Mouse (Mus musculus) gastrocnemius, postnatal 36 days (tissue): Measurements from ENCODE around the gene Itfg1. TPM values are rescaled to one million over a fixed set of nuclear protein-coding genes. Genes with fewer than 3 reads are reported as not detected.
"Not testable (repeated sequence)": the region's sequence is repeated elsewhere in the genome, so short reads cannot be mapped to it uniquely, and the experiment has no call there.

ENCODE experiments used
- DNase-seq, 2 experiments: peaks; one replicate each; pipeline ENCODE4 v3.0.0; 2022
- intact Hi-C: fragments of 180-260 bp; cut with DNase I; formaldehyde crosslinking; loops from one replicate; pipeline ENCODE4 v1.15.1; 2025
- long read RNA-seq, 2 experiments: library from polyadenylated mRNA; stranded (forward); transcript quantifications; one replicate each; pipeline ENCODE4 v2.0.0; 2021
- total RNA-seq, 2 experiments: library from RNA; stranded (reverse); gene quantifications; 2 replicates each; pipeline ENCODE4 v1.2.3; 2021

The Itfg1 gene
- total RNA-seq, result 10 to 100 TPM; 38.8 to 39.5 TPM
- long read RNA-seq, experiment 1, transcript Itfg1-201 (18 exons, 3,306 nt), result major isoform, 50 of 59 reads
- long read RNA-seq, experiment 1, partial matches to known transcripts, result 6 of 59 reads
- long read RNA-seq, experiment 1, other reads (novel, unspliced or antisense), result 3 of 59 reads
- long read RNA-seq, experiment 2, transcript Itfg1-201 (18 exons, 3,306 nt), result major isoform, 61 of 74 reads
- long read RNA-seq, experiment 2, partial matches to known transcripts, result 5 of 74 reads
- long read RNA-seq, experiment 2, other reads (novel, unspliced or antisense), result 8 of 74 reads

DNA sequence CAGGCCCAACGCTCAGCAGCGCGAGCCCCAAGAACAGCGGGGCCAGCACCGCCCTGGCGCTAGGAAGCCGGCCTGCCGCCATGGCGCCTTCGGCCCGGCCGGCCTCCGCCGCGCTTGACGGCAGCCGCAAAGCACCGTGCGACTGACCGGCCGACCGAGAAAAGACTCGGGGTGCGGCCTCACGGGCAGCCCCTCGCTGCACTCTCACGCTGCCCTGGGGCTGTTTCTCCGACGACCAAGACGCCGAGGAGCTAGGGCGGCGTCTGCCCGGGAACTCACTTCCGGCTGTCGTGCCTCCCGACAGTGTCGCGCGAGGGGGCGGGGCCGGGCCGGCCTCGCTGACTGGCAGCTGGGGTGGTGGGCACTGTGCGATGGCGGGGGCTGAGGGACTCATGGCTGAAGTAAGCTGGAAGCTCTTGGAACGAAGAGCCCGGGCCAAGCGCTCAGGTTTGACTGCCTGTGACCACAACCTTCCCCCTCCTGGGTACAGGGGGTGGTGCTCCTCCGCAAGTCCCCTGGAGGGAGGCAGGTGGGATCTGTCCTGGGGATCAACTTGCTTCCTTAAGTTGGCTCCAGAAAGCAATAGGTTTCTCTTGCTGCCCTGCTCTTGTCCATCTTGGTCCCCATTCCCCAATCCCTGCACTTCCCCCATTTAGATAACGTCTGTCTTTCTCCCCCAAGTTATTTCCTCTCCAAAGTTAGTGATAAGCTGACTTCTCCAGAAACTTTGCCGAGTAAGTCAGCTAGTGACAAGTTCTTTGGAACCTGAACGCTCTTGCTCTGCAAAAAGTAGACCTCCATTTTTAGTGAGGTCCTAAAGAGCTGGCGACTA lies at the start of gene Itfg1, which contains the start of gene Phkb:
Itfg1 (minus strand) TSS at position 265 of the 832 bp plus-strand sequence.
Phkb (plus strand) TSS at position 303 of the 832 bp plus-strand sequence.
- intact Hi-C loops, result no loop called here
- peak; percentile 87 to 92 for DNase-seq

DNA sequence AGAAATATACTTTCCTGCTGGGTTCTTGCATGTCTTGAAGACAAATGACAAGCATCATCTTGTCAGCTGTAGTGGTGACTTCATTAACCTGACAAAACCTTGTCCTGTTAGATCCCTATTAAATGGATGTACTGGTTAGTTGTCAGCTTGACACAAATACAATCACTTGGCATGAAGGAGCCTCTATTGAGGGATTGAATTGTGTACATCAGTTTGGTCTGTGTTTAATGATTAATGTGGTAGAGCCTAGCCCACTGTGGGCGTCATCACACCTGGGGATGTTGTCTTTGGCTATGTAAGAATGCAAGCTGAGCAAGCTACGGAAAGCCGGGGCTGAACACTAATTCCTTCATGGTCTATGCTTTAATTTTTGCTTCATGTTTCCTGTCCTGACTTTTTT lies 44.1 kb upstream of the Itfg1 start:
- DNase-seq, result no peak
- intact Hi-C loops, result no loop called here

DNA sequence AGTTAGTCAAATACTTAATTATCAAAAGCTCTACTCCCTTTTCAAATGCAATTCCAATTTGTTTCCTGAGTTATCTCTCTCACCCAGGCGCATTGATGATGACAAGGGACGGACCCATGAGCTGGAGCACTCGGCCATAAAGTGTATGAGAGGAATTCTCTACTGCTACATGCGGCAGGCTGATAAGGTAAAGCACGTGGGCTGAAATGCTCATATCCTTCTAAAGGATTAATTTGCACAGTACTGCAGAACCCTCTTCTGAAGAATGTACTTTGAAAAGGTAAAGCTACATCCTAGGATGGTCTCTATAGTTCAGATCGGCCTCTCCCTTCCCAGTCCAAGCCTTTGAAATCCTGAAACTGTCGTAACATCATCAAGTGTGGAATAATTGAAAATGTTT lies 38.9 kb upstream of the Itfg1 start:
- DNase-seq, result no peak
- intact Hi-C loops, result no loop called here

DNA sequence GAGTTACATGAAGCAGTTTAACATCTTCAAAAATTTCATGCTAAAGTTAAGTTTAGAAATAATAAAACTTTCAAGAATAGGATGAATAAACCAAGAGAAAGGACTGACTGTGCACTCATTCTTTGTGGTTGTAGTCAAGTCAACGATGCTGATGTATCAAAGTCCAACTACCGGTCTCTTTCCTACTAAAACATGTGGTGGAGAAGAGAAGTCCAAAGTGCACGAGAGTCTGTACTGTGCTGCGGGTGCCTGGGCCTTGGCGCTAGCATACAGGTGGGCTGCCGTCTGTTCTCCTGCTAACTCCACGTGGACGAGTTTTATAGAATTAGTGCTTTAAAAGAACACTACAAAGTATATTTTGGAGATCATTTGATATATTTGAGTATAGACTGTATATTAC lies 37.3 kb upstream of the Itfg1 start:
- intact Hi-C loops, result no loop called here
- no peak for DNase-seq

DNA sequence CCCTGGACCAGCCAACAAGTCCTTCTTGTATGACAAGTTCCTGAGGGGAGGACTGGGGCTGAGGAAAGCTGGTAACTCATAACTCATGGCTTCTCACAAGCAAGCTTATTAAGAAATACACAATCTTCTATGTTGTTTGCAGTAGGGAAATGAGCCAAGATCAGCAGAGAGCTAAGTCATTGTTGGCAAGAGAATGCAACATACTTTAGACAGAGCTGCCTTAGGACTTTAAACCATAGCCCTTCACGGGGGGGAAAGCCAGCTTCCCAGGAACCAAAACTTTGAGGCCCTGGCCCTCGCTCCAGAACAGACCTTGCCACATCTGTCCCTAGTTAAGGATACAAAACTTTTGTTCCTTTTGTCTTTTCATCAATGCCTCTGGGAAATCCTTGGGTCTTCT lies 30.9 kb upstream of the Itfg1 start:
- DNase-seq, result no peak
- intact Hi-C loops, result no loop called here

DNA sequence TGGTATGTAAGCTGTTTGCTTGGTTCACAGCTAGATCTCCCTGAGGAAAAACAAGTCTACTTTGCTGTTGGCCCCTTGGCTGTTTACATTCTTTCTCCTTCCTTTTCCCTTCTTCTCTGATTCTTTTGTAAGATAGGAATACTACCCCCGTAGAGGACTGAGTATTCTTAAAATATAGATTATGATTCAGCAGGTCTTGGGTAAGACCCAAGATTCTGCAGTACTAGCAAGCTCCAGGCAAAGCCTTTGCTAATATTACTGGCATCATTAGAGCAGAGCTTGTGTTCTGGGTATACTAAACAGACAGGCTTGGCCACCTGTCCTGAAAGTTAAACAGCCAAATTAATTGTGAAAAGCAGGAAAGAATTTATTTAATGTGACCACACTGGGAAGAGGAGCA lies 21.7 kb upstream of the Itfg1 start:
- no peak for DNase-seq
- intact Hi-C loops, result no loop called here

DNA sequence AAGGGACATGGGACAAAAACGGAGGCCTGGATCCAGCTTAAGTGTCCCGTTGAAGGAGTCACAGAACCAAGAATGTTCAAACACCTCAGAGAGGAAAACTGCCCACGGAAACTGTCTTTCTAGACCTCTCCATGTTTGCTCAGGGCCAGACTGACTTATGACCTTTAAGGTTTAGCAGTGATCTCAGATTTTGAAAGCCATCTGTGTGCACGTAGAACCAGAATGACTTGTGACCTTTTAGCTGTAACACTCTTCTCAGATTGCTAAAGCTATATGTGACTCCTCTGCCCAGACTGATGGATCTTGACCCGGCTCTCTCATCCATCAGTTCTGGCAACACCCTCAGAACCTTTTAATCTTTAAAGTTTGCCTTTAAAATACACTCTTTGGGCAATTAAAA lies 19.9 kb upstream of the Itfg1 start:
- intact Hi-C loops, result no loop called here

DNA sequence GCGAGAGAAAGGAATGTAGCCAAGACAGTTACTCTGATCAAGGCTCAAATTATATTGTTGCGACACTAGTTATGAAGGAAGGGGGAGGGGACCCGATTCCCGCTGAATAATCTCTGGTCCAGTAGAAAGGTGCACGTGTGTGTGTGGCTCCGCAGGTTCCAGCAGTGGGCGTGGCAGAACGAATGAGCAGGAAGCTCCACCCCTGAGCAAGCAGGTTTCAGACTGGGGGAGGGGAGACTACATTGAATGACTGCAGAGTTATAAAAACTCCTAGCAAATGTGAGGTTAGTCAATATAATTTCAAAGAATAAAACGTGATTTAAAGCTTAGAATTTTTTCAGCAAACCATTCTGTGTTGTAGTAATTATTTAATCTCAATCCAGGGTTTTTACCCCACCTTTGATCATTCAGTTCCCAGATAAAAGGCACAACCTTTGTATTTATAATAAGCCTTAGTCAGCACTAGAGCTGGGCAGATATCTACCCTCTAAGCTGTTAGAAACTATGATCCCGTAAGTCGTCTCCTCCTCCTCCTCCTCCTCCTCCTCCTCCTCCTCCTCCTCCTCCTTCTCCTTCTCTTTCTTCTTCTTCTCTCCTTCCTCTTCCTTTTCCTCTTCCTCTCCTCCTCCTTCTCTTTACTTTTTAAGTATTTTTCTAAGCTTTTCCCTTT lies 16.6 kb upstream of the Itfg1 start:
- DNase-seq, intact Hi-C loops: not testable (repeated sequence)

More for the DNA sequence above, 19.9 kb upstream of the Itfg1 start:
- no peak for DNase-seq

DNA sequence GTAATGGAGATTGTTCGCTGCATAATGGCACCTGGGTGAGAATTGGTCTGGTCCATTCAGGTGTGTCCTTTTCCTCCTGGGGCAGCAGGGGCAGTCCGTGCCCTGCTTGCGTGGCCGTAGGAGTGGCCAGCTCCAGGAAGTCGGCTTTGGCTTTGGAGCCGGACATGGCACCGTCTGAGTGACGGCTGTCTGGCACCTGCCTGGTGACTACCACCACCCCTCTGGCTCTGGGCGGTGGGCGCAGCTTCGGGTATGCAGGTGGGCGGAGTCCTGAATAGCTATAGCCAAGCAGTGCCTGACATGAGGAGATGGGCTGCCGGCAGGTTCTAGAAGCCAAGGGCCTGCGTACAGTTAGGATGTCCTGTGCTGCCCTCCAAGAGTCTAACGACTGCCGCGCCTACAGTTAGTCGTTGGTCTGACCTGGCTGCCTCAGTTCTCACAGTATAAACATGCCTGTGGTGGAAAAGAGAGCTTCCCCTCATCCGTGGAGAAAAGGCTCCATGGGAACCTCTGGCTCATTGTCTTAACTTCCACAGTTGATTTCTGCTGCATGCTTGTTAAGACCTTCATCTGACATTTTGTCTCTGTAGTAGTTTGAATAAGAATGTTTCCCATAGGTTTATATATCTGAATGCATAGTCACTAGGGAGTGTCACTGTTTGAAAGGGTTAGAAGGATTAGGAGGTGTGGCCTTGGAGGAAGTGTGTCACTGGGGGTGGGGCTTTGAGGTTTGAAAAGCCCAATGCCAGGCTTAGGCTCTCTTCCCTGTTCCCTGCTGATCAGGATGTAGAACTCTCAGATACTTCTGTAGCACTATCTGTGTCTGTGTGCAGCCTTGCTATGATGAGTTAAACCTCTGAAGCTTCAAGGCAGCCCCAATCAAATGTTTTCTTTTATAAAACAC lies 13.8 kb upstream of the Itfg1 start:
- intact Hi-C loops, result no loop called here

DNA sequence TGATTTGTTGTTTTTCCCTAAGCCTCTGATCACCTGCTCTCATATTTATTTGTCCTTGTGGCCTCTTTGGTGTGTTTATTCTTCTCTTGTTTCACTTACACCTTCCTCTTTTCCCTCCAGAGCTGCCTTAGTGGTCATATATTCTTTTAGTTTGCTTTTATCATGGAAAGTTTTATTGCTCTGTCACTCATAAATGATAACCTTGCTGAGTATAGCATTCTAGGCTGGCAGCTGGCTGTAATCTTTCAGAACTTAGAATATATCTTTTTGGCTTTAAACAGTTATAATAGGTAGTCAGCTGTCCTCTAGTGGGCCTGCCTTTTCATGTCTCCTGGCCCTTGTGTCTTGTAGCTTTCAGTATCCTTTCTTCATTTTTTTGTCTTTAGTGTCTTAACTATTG lies 5.2 kb upstream of the Itfg1 start:
- intact Hi-C loops, result no loop called here
- DNase-seq, result no peak

More for the DNA sequence above, 13.8 kb upstream of the Itfg1 start:
- no peak for DNase-seq

DNA sequence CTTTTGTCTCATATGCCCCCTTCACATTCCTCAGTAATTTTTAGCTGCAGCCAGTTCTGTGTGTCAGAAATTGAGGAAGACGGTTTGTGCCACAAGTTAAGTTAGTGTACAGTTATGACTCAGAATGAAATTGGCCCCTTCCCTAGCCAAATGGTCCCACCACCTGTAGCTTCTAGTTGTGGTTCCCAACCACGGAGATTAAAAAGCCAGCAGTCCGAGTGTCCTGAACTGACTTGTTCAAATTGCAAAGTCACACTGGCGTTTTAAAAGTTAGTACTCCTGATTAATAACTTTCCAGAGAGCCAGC lies 721 bp upstream of the Itfg1 start:
- DNase-seq, result no peak
- intact Hi-C loops, result no loop called here

DNA sequence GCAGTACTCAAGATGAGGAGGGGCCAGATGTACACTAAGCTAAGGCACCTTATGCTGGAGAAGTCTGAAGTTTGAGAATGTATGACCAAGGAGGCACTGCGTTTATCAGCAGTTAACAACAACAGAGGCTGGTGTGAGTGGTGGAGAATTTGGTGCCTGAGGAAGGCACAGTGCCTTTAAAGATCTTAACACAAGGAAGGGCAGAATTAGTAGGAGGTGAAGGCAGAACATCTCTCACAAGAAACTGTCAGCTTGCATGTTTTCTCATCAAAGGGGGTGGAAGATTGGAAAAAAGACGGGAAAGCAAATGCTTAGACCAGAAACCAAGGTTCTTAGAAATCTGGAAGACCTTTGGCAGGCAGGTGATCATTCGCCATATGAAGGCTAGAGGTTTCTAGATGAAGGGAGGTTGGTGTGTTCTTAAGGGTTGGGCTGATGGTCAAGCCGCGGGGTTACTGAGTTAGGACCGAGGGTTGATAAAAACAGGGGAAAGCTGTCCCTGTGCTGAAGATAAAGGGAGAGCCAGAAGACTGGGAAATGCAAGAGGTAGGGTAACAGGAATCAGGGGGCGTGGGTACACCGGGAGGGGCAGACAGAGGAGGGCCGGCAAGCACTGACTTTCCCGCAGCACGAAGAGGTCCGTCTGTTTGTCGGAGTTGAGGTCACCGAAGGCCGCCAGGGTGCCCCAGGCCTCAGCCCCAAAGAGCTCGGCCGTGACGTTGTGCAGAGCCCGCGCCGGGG lies 635 bp downstream of the Itfg1 start:
- DNase-seq, result no peak
- intact Hi-C loops, result no loop called here

DNA sequence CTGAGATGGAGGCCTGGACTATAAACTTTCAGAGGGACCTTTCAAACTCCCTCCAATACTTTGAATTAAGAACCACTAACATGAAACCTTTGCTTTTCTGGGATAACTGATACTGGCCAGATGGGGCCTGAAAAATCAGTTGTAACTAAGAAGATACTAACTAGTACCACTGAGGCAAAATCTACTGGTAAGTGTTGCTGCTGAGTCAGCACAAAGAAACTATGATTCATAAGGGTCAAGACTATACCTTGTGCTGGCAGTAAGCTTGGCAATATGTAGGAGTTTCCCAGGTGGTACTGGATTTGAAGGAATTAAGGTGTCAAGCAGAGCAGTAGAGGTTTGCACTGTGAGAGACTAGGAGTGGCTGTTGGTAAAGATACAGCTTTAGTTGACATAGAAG lies 27.1 kb downstream of the Itfg1 start:
- intact Hi-C loops, result no loop called here
- DNase-seq, result no peak

DNA sequence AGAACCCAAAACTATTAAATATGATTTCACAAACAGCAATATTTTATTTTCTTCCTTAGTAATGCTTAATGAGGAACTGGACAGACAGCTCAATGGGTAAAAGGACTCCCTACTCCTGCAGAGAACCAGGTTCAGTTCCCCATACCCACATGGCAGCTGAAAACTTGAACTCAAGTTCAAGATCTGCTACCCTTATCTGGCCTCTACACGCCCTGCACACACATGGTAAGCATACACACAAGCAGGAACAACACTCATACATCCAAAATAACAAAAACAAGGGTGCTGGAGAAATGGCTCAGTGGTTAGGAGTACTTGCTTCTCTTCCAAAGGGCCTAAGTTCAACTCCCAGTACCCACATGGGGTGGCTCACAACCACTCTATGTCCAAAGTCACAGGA lies 39.3 kb downstream of the Itfg1 start:
- intact Hi-C loops, result no loop called here
- no peak for DNase-seq

DNA sequence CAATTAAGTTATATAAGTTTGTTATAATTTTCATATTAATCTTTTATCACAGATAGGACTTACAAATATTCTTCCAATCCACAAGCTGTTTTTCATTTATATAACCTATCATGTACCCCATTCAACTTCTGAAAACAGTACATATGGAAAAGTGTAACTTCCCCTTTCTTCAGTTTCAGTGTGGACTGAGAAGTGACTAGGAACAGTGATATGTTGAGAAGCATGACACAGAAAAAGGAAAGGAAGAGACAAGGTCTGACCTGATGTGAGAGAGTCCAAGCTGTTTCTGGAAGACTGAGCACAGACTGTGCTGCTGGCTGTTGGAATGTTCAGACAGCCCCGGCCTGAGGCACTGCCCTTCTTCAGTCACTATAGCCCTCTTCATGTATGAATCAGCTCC lies 40.6 kb downstream of the Itfg1 start:
- intact Hi-C loops, result no loop called here
- DNase-seq, result no peak

DNA sequence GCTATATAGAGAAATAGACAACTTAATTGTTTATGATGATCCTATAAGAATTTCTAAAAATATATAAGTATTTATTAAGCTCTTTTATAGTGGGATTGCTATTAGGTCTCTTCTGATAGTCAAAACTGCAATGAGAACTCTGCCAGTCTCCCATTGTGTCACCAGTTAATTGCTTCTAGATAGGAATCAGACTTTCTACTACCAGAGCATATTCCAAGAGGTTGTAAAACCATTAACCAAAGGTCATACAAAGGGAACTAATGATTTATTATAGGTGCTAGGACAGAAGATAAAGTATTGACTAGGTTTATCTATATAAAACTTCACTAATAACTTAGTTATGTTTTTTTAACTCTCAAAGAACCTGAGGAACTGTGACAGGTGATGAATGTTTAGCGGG lies 44.3 kb downstream of the Itfg1 start:
- DNase-seq, intact Hi-C loops: not testable (repeated sequence)

DNA sequence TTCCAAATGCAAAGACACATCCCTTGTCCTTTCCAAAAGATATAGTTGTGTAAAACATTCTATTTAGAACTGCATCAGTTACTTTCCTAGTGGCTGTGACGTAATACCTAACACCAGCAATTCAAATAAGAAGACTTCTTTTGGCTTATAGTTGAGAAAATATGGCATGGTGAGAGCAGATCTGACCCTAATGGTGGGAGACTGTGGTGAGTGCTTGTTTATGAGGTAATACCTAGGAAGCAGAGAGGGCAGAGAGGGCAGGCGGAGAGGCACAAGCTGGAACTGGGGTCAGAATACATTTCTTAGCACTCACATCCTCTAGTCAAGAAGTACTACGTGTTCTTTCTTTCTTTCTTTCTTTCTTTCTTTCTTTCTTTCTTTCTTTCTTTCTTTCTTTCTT lies 52.4 kb downstream of the Itfg1 start:
- intact Hi-C loops, result no loop called here
- DNase-seq, result no peak

DNA sequence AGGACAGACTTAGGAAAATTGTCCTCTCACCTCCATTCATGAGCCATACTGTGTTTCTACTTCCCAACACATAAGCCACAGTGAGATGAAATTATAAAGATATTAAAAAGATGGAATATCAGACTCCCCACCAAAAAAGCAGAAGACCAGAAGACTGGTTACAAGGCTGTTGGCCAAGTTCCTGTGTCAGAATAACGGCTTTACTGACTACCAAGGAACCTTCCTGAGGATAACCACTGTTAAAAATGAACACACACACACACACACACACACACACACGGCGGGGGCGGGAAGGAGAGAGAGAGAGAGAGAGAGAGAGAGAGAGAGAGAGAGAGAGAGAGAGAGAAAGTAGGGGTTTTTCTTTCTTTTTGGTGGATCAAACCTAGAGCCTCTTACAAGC lies 52.8 kb downstream of the Itfg1 start:
- no peak for DNase-seq
- intact Hi-C loops, result no loop called here

DNA sequence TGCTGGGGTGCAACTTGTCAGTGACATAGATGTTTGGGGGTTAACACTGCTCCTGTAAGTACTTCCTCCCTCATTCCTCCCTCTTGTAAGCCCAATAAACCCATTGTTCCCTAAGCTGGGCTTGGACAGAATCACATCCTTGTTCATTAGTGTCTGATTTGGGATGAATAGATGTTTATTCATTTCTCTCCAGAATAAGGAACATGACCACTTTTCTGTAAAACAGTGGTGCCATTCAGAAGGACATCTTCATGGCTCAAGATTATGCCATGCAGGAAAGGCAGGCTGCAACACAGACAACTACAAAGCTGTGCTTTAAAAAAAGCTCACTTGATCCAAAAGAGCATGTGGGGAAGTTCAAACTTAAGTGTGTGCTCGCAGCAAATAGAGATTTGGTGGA lies 55.2 kb downstream of the Itfg1 start:
- no peak for DNase-seq
- intact Hi-C loops, result no loop called here

DNA sequence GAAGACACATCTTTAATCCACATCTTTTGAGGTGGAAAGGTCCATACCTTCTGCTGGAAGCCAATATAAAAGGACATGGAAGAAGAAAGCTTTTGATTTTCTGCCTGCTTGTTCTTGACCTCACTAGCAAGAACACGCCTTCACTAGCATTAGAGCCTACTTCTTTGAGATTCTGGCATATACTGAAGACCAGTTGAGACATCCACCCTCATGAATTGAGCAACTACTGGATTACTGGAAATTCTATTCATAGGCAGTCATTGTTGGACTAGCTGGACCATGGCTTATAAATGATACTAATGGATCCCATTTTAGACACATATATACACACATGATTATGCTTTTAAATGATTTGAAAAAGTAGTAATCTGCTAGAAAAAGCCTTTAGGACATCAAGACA lies 56.9 kb downstream of the Itfg1 start:
- DNase-seq, result no peak
- intact Hi-C loops, result no loop called here
